Mouse (Mus musculus) liver, embryonic 16.5 days (tissue): ENCODE measurements around the gene Tmem97. TPM values are rescaled to one million over a fixed set of nuclear protein-coding genes. Genes with fewer than 3 reads are reported as not detected.
A peak's percentile ranks its signal among the peaks of the same experiment; 100 is the strongest.
"Not testable (repeated sequence)": the region's sequence is repeated elsewhere in the genome, so short reads cannot be mapped to it uniquely, and the experiment has no call there.

Source experiments
- ATAC-seq: fragments of 200-750 bp; cut with Nextera tagmentation; 2 replicates; pipeline ENCODE4 v1.8.0; 2017; ENCODE audit warnings: low read depth, mild to moderate bottlenecking, moderate number of reproducible peaks, moderate library complexity
- H3K27ac ChIP-seq: fragments of 300-500 bp; sonication (generic); 2 replicates; pipeline ENCODE4 v1.5.1; 2014; ENCODE audit warnings: mild to moderate bottlenecking, low read length
- H3K27me3 ChIP-seq: fragments of 300-500 bp; sonication (generic); 2 replicates; pipeline ENCODE4 v1.6.1; 2014; ENCODE audit warnings: low read depth, low read length, mixed read lengths; ENCODE audit not compliant: control insufficient read depth, insufficient read depth
- H3K36me3 ChIP-seq: fragments of 300-500 bp; sonication (generic); 2 replicates; pipeline ENCODE4 v1.6.1; 2014; ENCODE audit warnings: mild to moderate bottlenecking; ENCODE audit not compliant: control insufficient read depth, insufficient read depth
- H3K4me1 ChIP-seq: fragments of 300-500 bp; sonication (generic); 2 replicates; pipeline ENCODE4 v1.6.1; 2014; ENCODE audit warnings: low read depth, low read length, mixed read lengths; ENCODE audit not compliant: control insufficient read depth
- H3K4me2 ChIP-seq: fragments of 300-500 bp; sonication (generic); 2 replicates; pipeline ENCODE4 v1.6.1; 2014; ENCODE audit warnings: low read depth, low read length, mixed read lengths
- H3K4me3 ChIP-seq: fragments of 300-500 bp; sonication (generic); 2 replicates; pipeline ENCODE4 v1.5.1; 2014; ENCODE audit warnings: low read depth, mild to moderate bottlenecking, low read length
- H3K9ac ChIP-seq: fragments of 300-500 bp; sonication (generic); 2 replicates; pipeline ENCODE4 v1.6.1; 2014; ENCODE audit warnings: low read depth, low read length
- H3K9me3 ChIP-seq: fragments of 300-500 bp; sonication (generic); replicated peaks from 2 replicates; pipeline ENCODE4 v1.6.1; 2016; ENCODE audit warnings: low read length; ENCODE audit not compliant: control insufficient read depth
- WGBS: fragments of 180-500 bp; shearing (Covaris S2); extraction: QIAGEN DNeasy Blood & Tissue Kit; methylation state at CpG from one replicate; pipeline ENCODE4 v1.1.7; 2014; ENCODE audit not compliant: insufficient replicate concordance; 5-methylcytosine and 5-hydroxymethylcytosine counted together
- polyA plus RNA-seq: library from polyadenylated mRNA; unstranded; fragments of >200 nt; fragmentation: Nextera tagmentation; extraction: Ambion mirVana; gene quantifications from 2 replicates; pipeline ENCODE4 v1.2.1, GENCODE M21; 2015

Gene Tmem97
- 101 and 110 TPM in 2 replicates for polyA plus RNA-seq

GRCm38 (mm10) chr11:78550168-78551058 lies at the start of gene Tmem97:
Gene Tmem97, minus strand, starts transcription at chr11:78550777.
- peak; percentile 99 for ATAC-seq

GRCm38 (mm10) chr11:78600051-78600450 lies 49.5 kb upstream of the Tmem97 start:
- 35% methylated on average over 4 of the region's 4 CpGs for WGBS
- Histone ChIP-seq H3K4me1 (no peaks in the 10 kb centered on the region; the same call in none of the 2 replicates), H3K36me3 (no peaks in the 10 kb centered on the region), H3K4me3 (no peak overlapping the region), H3K27me3 (no peaks in the 10 kb centered on the region), H3K27ac (no peak overlapping the region), H3K9me3 (no peaks in the 10 kb centered on the region), H3K9ac (no peak overlapping the region), H3K4me2 (no peak overlapping the region)
- no peak for ATAC-seq

More at GRCm38 (mm10) chr11:78550168-78551058, at the start of gene Tmem97:
- Histone ChIP-seq H3K27ac (peak within 1 kb of the TSS; percentile 87), H3K4me3 (peak within 1 kb of the TSS; percentile 88), H3K36me3 (no peaks in the 10 kb centered on the region), H3K27me3 (no peaks in the 10 kb centered on the region), H3K9me3 (no peaks in the 10 kb centered on the region), H3K4me1 (peaks cover 22% of the 10 kb centered on the region), H3K9ac (peak within 1 kb of the TSS; percentile 82), H3K4me2 (peak within 1 kb of the TSS; percentile 96)
- WGBS: under 1% methylated on average over 60 of the region's 60 CpGs

- H3K9me3 ChIP-seq: no peaks in the 10 kb centered on the region
- 62% methylated on average over 3 of the region's 3 CpGs for WGBS
- no peaks in the 10 kb centered on the region; the same call in none of the 2 replicates for H3K4me1 ChIP-seq
- H3K27ac ChIP-seq: no peak overlapping the region
- H3K36me3 ChIP-seq: no peaks in the 10 kb centered on the region
- H3K4me2 ChIP-seq: no peak overlapping the region
- H3K9ac ChIP-seq: no peak overlapping the region
- no peak overlapping the region for H3K4me3 ChIP-seq
- H3K27me3 ChIP-seq: no peaks in the 10 kb centered on the region
- no peak for ATAC-seq
Measured at GRCm38 (mm10) chr11:78598763-78599415, 48.3 kb upstream of the Tmem97 start.

GRCm38 (mm10) chr11:78596750-78597149 lies 46.2 kb upstream of the Tmem97 start:
- Histone ChIP-seq H3K9me3 (no peaks in the 10 kb centered on the region), H3K4me3 (no peak overlapping the region), H3K27me3 (no peaks in the 10 kb centered on the region), H3K4me1 (no peaks in the 10 kb centered on the region; the same call in none of the 2 replicates), H3K9ac (no peak overlapping the region), H3K27ac (no peak overlapping the region), H3K4me2 (no peak overlapping the region), H3K36me3 (no peaks in the 10 kb centered on the region)
- no peak for ATAC-seq

GRCm38 (mm10) chr11:78595773-78596172 lies 45.2 kb upstream of the Tmem97 start:
- Histone ChIP-seq H3K4me2 (no peak overlapping the region), H3K36me3 (no peaks in the 10 kb centered on the region), H3K9ac (no peak overlapping the region), H3K4me3 (no peak overlapping the region), H3K4me1 (no peaks in the 10 kb centered on the region; the same call in none of the 2 replicates), H3K27me3 (no peaks in the 10 kb centered on the region), H3K27ac (no peak overlapping the region), H3K9me3 (no peaks in the 10 kb centered on the region)
- WGBS: 33% methylated on average over 2 of the region's 2 CpGs
- ATAC-seq: no peak

- Histone ChIP-seq H3K4me1 (no peaks in the 10 kb centered on the region; the same call in 1 of the 2 replicates), H3K9me3 (no peaks in the 10 kb centered on the region), H3K27ac (no peak overlapping the region), H3K9ac (no peak overlapping the region), H3K4me3 (no peak overlapping the region), H3K4me2 (no peak overlapping the region), H3K36me3 (no peaks in the 10 kb centered on the region), H3K27me3 (no peaks in the 10 kb centered on the region)
- 58% methylated on average over 6 of the region's 6 CpGs for WGBS
- no peak for ATAC-seq
Measured at GRCm38 (mm10) chr11:78594271-78594964, 43.8 kb upstream of the Tmem97 start.

GRCm38 (mm10) chr11:78587677-78588076 lies 37.1 kb upstream of the Tmem97 start:
- H3K9ac ChIP-seq, H3K27ac ChIP-seq, H3K4me3 ChIP-seq, H3K27me3 ChIP-seq, H3K4me1 ChIP-seq, ATAC-seq, H3K36me3 ChIP-seq, H3K9me3 ChIP-seq, H3K4me2 ChIP-seq: not testable (repeated sequence)
- 65% methylated on average over 1 of the region's 1 CpGs for WGBS

- Histone ChIP-seq H3K36me3 (peaks cover 3% of the 10 kb centered on the region), H3K9ac (no peak overlapping the region), H3K4me3 (no peak overlapping the region), H3K27ac (no peak overlapping the region), H3K4me2 (no peak overlapping the region), H3K9me3 (no peaks in the 10 kb centered on the region), H3K27me3 (no peaks in the 10 kb centered on the region), H3K4me1 (peaks cover 3% of the 10 kb centered on the region; the same call in 1 of the 2 replicates)
- ATAC-seq: no peak
Measured at GRCm38 (mm10) chr11:78586099-78586498, 35.5 kb upstream of the Tmem97 start.
